Mouse (Mus musculus) heart, embryonic 13.5 days (tissue): ENCODE data around the gene Slc1a3. TPM values are rescaled to one million over a fixed set of nuclear protein-coding genes. Genes with fewer than 3 reads are reported as not detected.

Experiments used
- ATAC-seq: fragments of 200-750 bp; cut with Nextera tagmentation; 2 replicates; pipeline ENCODE4 v1.8.0; 2017; ENCODE audit warnings: moderate TSS enrichment; ENCODE audit not compliant: insufficient number of reproducible peaks, low FRiP score, low TSS enrichment; ENCODE audit errors: extremely low read depth
- H3K27ac ChIP-seq: fragments of 300-500 bp; sonication (generic); replicated peaks from 2 replicates; pipeline ENCODE4 v1.5.1; 2015; ENCODE audit warnings: moderate library complexity, mild to moderate bottlenecking, inconsistent platforms
- H3K27me3 ChIP-seq: fragments of 300-500 bp; sonication (generic); replicated peaks from 2 replicates; pipeline ENCODE4 v1.6.1; 2015; ENCODE audit warnings: mild to moderate bottlenecking, inconsistent platforms
- H3K36me3 ChIP-seq: fragments of 300-500 bp; sonication (generic); 2 replicates; pipeline ENCODE4 v1.6.1; 2015; ENCODE audit warnings: mild to moderate bottlenecking, inconsistent platforms
- H3K4me1 ChIP-seq: fragments of 300-500 bp; sonication (generic); 2 replicates; pipeline ENCODE4 v1.6.1; 2015; ENCODE audit warnings: inconsistent platforms
- H3K4me2 ChIP-seq: fragments of 300-500 bp; sonication (generic); 2 replicates; pipeline ENCODE4 v1.6.1; 2015; ENCODE audit warnings: inconsistent platforms, mild to moderate bottlenecking, moderate library complexity
- H3K4me3 ChIP-seq: fragments of 300-500 bp; sonication (generic); 2 replicates; pipeline ENCODE4 v1.5.1; 2015; ENCODE audit warnings: moderate library complexity, mild to moderate bottlenecking, inconsistent platforms
- H3K9ac ChIP-seq: fragments of 300-500 bp; sonication (generic); 2 replicates; pipeline ENCODE4 v1.6.1; 2015; ENCODE audit warnings: inconsistent platforms, mild to moderate bottlenecking, moderate library complexity
- H3K9me3 ChIP-seq: fragments of 300-500 bp; sonication (generic); 2 replicates; pipeline ENCODE4 v1.6.1; 2016; ENCODE audit warnings: inconsistent platforms
- WGBS: fragments of 180-500 bp; shearing (Covaris S2); methylation state at CpG from one replicate; pipeline ENCODE4 v1.1.7; 2015; ENCODE audit warnings: mixed read lengths; 5-methylcytosine and 5-hydroxymethylcytosine counted together
- polyA plus RNA-seq: library from polyadenylated mRNA; unstranded; fragments of >200 nt; fragmentation: Nextera tagmentation; extraction: Ambion mirVana; gene quantifications from 2 replicates; pipeline ENCODE4 v1.2.1, GENCODE M21; 2015

Gene Slc1a3
- polyA plus RNA-seq, 1 experiment from 2014 or later, result 14.8 TPM

DNA sequence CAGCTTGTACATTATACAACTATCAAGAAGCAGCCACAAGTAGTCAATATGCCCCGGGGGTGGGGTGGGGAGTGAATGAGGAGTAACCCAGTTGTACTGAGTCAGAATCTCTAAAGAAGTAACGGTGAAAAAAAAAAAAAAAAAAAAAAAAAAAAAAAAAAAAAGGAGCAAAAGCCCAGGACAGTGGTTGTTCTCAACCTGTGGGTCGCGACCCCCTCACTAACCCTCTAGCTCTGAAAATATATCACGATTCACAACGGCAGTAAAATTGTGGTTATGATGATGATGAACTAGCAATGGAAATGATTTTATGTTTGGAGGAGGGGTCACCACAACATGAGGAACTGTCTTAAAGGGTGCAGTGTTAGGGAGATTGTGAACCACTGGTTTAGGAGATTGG lies 108.2 kb downstream of the Slc1a3 start:
- Histone ChIP-seq H3K36me3 (no peaks in the 10 kb centered on the region), H3K9me3 (no peaks in the 10 kb centered on the region), H3K27ac (no peak overlapping the region)

DNA sequence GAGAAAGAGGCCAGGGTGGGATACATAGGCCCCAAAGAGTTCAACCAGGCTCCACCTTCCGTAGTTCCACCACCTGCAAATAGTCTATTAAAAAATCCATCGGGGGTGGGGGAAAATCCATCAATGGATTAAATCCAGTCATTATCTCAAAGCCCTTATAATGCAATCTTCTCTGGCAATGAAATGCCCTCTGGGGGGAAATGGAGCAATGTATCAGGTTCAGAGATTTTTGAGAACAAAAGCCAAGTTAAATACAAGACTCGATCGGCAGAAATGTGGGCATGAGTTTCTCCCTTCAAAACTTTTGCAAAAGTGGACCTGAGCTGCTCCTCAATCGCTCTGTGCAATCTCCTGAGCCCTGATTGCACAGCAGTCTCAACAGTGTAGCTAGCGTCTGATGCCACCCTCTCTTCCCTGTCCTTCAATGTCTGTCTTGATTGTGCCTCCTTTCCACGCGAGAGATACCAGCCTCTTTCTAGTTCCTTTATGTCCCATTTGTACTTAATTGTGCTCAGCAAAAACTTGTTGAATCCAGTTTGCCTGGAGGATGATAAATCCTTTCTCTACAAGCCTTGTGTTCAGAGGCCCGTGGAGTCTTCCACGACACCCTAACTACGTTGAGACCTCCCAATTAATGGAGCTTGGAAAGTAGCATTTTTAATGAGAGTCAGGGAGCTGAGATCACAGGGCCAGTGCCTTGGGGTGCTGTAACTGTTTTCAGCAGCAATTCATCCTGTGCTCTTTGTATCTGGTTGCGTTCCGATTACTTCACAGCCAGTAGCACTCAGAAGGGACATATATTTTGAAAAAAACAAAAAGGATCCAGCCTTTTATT lies 109.0 kb downstream of the Slc1a3 start:
- H3K4me2 ChIP-seq, result no peak overlapping the region
- H3K9ac ChIP-seq, result no peak overlapping the region
- H3K27me3 ChIP-seq, result no peaks in the 10 kb centered on the region
- H3K4me3 ChIP-seq, result no peak overlapping the region
- no peaks in the 10 kb centered on the region for H3K9me3 ChIP-seq
- no peak for ATAC-seq
- no peaks in the 10 kb centered on the region; the same call in 1 of the 2 replicates for H3K4me1 ChIP-seq
- 78% methylated on average over 13 of the region's 13 CpGs for WGBS
- H3K27ac ChIP-seq, result no peak overlapping the region
- H3K36me3 ChIP-seq, result no peaks in the 10 kb centered on the region

More for the DNA sequence above, 108.2 kb downstream of the Slc1a3 start:
- no peak for ATAC-seq
- no peak overlapping the region for H3K4me2 ChIP-seq
- no peaks in the 10 kb centered on the region for H3K27me3 ChIP-seq
- no peak overlapping the region for H3K4me3 ChIP-seq
- 80% methylated on average over 6 of the region's 6 CpGs for WGBS
- H3K4me1 ChIP-seq, result no peaks in the 10 kb centered on the region; the same call in 1 of the 2 replicates
- no peak overlapping the region for H3K9ac ChIP-seq

DNA sequence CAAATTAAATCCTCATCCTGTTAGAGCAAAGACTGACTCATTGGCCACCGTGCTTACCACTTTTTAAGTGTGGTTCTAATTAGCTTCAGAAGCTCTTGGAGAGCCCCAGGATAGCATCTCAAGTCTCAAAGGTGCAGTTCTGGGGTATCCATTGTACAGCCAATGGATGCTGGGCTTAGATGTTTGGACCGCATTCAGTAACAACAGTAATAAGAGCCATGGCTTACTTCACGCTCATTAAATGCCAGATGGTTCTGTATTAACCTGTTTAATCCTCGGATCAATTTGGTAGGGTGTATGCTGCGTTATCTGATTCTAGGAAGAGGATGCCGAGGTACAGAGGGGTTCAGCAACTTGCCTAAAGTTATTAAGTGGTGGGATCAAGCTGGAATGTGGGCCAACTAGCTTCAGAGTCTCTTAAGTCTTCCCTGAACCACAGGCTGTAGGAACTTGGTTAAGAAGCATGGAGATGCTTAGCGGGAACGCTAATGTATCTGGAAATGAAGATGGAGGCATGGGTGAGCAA lies 114.1 kb downstream of the Slc1a3 start:
- H3K27me3 ChIP-seq, result no peaks in the 10 kb centered on the region
- WGBS, result 83% methylated on average over 8 of the region's 8 CpGs
- no peak for ATAC-seq
- H3K4me2 ChIP-seq, result no peak overlapping the region
- H3K4me3 ChIP-seq, result no peak overlapping the region
- no peak overlapping the region for H3K9ac ChIP-seq
- H3K9me3 ChIP-seq, result no peaks in the 10 kb centered on the region
- no peaks in the 10 kb centered on the region for H3K36me3 ChIP-seq
- no peaks in the 10 kb centered on the region for H3K4me1 ChIP-seq
- no peak overlapping the region for H3K27ac ChIP-seq

DNA sequence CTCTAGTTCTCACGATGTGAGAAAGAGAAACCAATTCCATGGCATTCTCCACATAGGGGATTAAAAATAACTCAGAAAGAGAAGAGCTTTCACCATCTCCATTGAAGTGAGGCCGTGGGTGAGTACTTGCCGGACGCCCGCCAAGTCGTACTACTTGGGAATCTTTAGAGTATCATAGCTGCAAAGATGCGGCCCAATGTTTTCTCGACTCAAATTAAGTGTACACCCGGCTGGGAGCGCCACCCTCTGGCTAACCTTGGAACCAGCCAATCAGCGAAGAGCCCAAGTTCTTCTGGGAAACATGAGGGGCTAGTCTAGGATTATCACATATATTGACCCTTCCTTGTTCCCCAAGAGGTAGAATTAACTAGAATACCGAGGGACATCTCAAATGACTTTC lies 115.3 kb downstream of the Slc1a3 start:
- no peaks in the 10 kb centered on the region for H3K36me3 ChIP-seq
- H3K9ac ChIP-seq, result no peak overlapping the region
- no peaks in the 10 kb centered on the region for H3K9me3 ChIP-seq
- H3K4me2 ChIP-seq, result no peak overlapping the region
- no peak for ATAC-seq
- H3K27me3 ChIP-seq, result no peaks in the 10 kb centered on the region
- H3K4me3 ChIP-seq, result no peak overlapping the region
- WGBS, result 68% methylated on average over 12 of the region's 12 CpGs
- H3K4me1 ChIP-seq, result no peaks in the 10 kb centered on the region
- no peak overlapping the region for H3K27ac ChIP-seq

DNA sequence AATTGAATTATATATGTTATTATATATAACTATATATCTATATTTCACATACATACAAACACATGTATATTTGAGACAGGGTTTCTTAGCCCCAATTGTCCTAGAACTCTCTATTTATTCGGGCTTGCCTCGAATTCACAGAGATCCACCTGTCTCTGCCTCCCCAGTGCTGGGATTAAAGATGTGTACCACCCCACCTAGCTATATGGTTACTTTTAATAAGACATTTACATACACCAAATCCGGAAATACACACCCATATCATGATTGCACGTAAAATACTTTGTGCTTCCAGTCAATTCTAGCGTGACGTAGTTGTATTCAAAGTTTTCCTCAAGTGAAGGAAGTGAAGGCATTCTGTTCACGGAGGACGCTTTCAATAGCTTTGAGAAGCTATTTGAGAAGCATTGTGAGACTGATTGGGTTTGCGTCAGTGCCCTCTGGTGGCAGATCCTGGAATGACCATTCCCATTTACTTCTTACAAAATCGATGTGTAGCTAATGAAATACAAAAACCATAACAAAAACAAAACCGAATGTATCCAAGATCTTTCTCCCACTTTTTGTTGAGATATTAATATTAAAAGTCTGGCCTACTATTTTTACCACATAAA lies 121.0 kb downstream of the Slc1a3 start:
- Histone ChIP-seq H3K4me2 (peak overlapping the region; percentile 47), H3K9me3 (no peaks in the 10 kb centered on the region), H3K4me3 (peak overlapping the region; percentile 15; the same call in 1 of the 2 replicates), H3K36me3 (no peaks in the 10 kb centered on the region), H3K27me3 (no peaks in the 10 kb centered on the region), H3K9ac (no peak overlapping the region), H3K27ac (no peak overlapping the region), H3K4me1 (no peaks in the 10 kb centered on the region)
- ATAC-seq, result no peak
- 19% methylated on average over 11 of the region's 11 CpGs for WGBS

DNA sequence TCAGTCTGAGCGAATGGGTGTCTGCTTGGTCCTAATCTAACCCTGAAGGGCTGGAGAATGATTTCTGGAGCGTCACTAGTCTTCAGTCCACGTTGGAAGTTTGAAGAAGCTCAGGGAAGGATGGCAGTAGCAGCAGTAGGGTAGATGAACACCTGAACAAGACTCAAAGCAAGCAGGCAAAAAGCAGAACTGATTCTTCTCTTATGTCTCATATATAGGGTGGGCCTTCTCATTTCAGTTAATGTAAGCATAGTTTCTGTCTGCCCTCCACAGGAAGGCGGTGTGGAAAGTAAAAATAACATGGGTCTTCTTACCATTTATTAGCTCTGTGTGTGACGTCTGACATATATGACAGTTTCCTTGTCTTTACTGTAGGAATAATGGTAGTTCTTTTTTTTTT lies 122.5 kb downstream of the Slc1a3 start:
- Histone ChIP-seq H3K9ac (no peak overlapping the region), H3K4me2 (no peak overlapping the region), H3K4me1 (no peaks in the 10 kb centered on the region), H3K27me3 (no peaks in the 10 kb centered on the region), H3K9me3 (no peaks in the 10 kb centered on the region), H3K36me3 (no peaks in the 10 kb centered on the region), H3K27ac (no peak overlapping the region), H3K4me3 (no peak overlapping the region)
- ATAC-seq, result no peak
- 78% methylated on average over 5 of the region's 5 CpGs for WGBS

DNA sequence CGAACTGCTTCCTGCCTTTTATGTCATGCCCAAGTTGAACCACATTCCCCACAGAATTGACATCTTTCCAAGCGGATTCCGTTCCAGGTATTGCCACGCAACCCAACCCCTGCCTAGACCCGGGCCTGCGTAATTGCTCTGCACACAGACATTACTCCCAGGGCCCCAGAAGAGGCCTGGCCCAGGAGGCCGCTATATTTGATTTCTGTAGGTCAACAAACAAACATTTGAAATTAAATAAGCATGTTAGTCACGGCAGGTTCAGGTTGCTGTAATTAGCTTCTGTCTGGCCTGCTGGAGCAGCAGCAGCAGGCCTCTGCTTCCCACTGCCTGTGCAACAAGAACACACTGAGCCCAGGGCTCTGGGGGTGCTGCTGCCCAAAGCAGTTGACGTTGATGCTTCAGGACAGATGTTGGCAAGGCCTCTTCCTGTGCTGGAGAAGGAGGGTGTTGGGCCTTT lies 123.7 kb downstream of the Slc1a3 start:
- Histone ChIP-seq H3K4me2 (no peak overlapping the region), H3K4me3 (no peak overlapping the region), H3K4me1 (no peaks in the 10 kb centered on the region), H3K36me3 (no peaks in the 10 kb centered on the region), H3K9me3 (no peaks in the 10 kb centered on the region), H3K27me3 (0 out of 2 replicates have a peak, but pooled peaks cover 3% of the 10 kb centered on the region), H3K9ac (no peak overlapping the region), H3K27ac (no peak overlapping the region)
- WGBS, result 81% methylated on average over 9 of the region's 9 CpGs
- ATAC-seq, result no peak

Other genes with a start within 250 kb of the Slc1a3 start
- gene Gm2310, start 190.8 kb downstream of the Slc1a3 start, polyA plus RNA-seq, result not detected in 2 replicates